1 mouse cellular context compared by ENCODE assay signal in the genomic region with DNA sequence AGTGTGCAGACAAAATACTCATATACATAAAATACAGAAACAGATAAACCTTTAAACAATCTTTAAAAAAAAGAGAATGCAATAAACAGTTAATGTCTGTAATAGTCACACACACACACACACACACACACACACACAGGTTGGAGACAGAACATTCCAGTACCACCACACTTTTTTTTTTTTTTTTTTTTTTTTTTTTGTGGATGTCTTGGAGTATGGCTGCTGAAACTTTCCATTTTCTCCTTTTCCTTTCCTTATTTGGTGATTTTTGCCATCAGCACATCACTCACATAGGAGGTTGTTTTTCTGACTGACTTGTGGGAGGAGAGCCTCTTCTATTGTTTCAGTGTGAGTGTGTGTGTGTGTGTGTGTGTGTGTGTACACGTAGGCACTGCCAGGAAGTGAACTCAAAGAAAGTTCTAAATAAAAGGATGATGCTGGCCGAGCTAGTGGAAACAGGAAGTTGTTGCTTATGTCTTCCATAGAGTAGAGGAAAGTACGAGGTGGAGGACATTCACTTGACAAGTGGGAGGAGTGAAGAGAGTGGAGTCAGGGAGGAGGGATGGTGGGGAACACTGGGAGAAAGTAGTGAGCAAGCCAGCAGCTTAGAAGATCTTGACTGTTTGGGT.
TF ChIP-seq lines count a peak whose summit lies in the region.

No protein-coding gene starts in this region.

TF ChIP-seq in MEL, 35 proteins besides CTCF, POLR2A, EP300 and RAD21 (continued from another document):
- TF ChIP-seq GABPA (IDR thresholded peaks at IDR 0.05; ENCODE audit: low read depth, low read length) (no peak), ZMIZ1 (IDR thresholded peaks at IDR 0.05; ENCODE audit: low read depth, low read length) (no peak)
